In genomic region chr13:36000798-36001197, GRCm38 (mm10) we compare ENCODE assay signal across 23 mouse cellular contexts. TPM values are rescaled to one million over a fixed set of nuclear protein-coding genes. Genes with fewer than 3 reads are reported as not detected.
DNase-seq lines count a peak whose midpoint lies in the region; TF ChIP-seq lines count a peak whose summit lies in the region.
"Had no signal": no experiment of that assay in that cellular context is flagged by ENCODE, and none has a peak within 500 bp of the region (broad histone marks: within the 10 kb centered on the region; RNA-seq: fewer than 3 reads in every experiment).

No protein-coding gene starts in this region.

- TF ChIP-seq RAD21 in MEL (IDR thresholded peaks at IDR 0.05; ENCODE audit: low read depth, low read length): no peak

- DNase-seq in heart, adult 11 months: peak; percentile 76
- DNase-seq in heart, postnatal 4 days: no peak
- DNase-seq in MEL (ENCODE audit: low read depth, low spot score): no peak
- DNase-seq in yolk sac, embryonic 10.5 days (ENCODE audit: low spot score): peak; percentile 9
- no peak for DNase-seq in spleen, postnatal 4 days (ENCODE audit: low spot score in 2 of 2)
- DNase-seq in urinary bladder, postnatal 4 days (ENCODE audit: low spot score in 2 of 2): no peak
- DNase-seq: adrenal gland, adult 2 months; adrenal gland, adult 8-10 months; adrenal gland, postnatal 10 days; adrenal gland, postnatal 14 days; adrenal gland, postnatal 25 days; adrenal gland, postnatal 36 days; B cell, adult 2 months; cerebellum, adult 11 months; cerebellum, adult 11-12 months; cerebellum, adult 18-20 months; cerebellum, adult 2 months had no signal

- H3K4me3 ChIP-seq in MEL (ENCODE audit: control insufficient read depth in 1 of 2, insufficient read depth in 1 of 2, low read depth in 2 of 2, low read length in 2 of 2): no peak overlapping the region

- no peak for TF ChIP-seq EP300 in MEL (IDR thresholded peaks at IDR 0.05; ENCODE audit: low read depth in 1 of 2, low read length in 2 of 2)

- H3K9me3 ChIP-seq in MEL (replicated peaks; ENCODE audit: insufficient read depth, low read length): no peaks in the 10 kb centered on the region
- H3K9me3 ChIP-seq: G1E had no signal

- no peaks in the 10 kb centered on the region for H3K79me2 ChIP-seq in MEL (ENCODE audit: control insufficient read depth, insufficient read depth, low read length, poor library complexity)

- no peaks in the 10 kb centered on the region for H3K27me3 ChIP-seq in MEL (ENCODE audit: control insufficient read depth in 1 of 2, insufficient read depth in 2 of 2, low read length in 2 of 2)
- H3K27me3 ChIP-seq: CH12.LX, Patski had no signal

- TF ChIP-seq POLR2A in MEL (IDR thresholded peaks at IDR 0.05; ENCODE audit: control insufficient read depth in 1 of 2, insufficient read depth in 1 of 2, low read depth in 1 of 2, low read length in 2 of 2, poor library complexity in 1 of 2): no peak

- no peak overlapping the region for H3K9ac ChIP-seq in MEL (ENCODE audit: control insufficient read depth, low read depth, low read length, poor library complexity, severe bottlenecking)

- peaks cover 0 to 8% of the 10 kb centered on the region in 2 experiments; a peak in 2 of 4 replicates for H3K4me1 ChIP-seq in MEL (ENCODE audit: control insufficient read depth in 1 of 2, insufficient read depth in 2 of 2, low read length in 2 of 2)

- no peak for TF ChIP-seq CTCF in MEL (IDR thresholded peaks at IDR 0.05 in 2 of 3, conservative IDR thresholded peaks at IDR 0.05 in 1 of 3; ENCODE audit: control insufficient read depth in 1 of 3, insufficient read depth in 1 of 3, low read depth in 2 of 3, low read length in 3 of 3, poor library complexity in 1 of 3, severe bottlenecking in 1 of 3)

- peaks cover 0 to 4% of the 10 kb centered on the region in 2 experiments; a peak in 2 of 4 replicates for H3K36me3 ChIP-seq in MEL (ENCODE audit: control insufficient read depth in 1 of 2, insufficient read depth in 2 of 2, low read length in 2 of 2)

- no peak overlapping the region for H3K27ac ChIP-seq in MEL (ENCODE audit: control insufficient read depth, low read depth, low read length)

TF ChIP-seq in MEL, 35 proteins besides CTCF, POLR2A, EP300 and RAD21:
- TF ChIP-seq SIN3A (IDR thresholded peaks at IDR 0.05; ENCODE audit: low read length) (no peak), JUND (IDR thresholded peaks at IDR 0.05; ENCODE audit: low read depth, low read length) (no peak), E2F4 (IDR thresholded peaks at IDR 0.05; ENCODE audit: borderline replicate concordance, low read depth, low read length) (no peak), MEF2A (IDR thresholded peaks at IDR 0.05; ENCODE audit: extremely low read depth, insufficient replicate concordance, low read depth, low read length, poor library complexity, severe bottlenecking) (peak; percentile 49; the same call in 1 of the 2 replicates), GATA1 (IDR thresholded peaks at IDR 0.05; ENCODE audit: low read depth, low read length) (peak; percentile 29; the same call in 1 of the 2 replicates), MYC (IDR thresholded peaks at IDR 0.05; ENCODE audit: low read depth, low read length) (no peak), CHD2 (IDR thresholded peaks at IDR 0.05; ENCODE audit: low read length) (no peak)

RNA-seq across cellular contexts. Expression of gene Ppp1r3g, which starts 42.2 kb away (rescaled TPM):
- 1 to 10 TPM; 2.0 to 2.5 TPM for total RNA-seq in heart, postnatal 4 days (2021)
- total RNA-seq in MEL (2012; rRNA removed): not detected in 2 replicates
- polyA plus RNA-seq in MEL (2012; ENCODE audit: insufficient read depth in 1 of 2, insufficient read length in 2 of 2, low read depth in 1 of 2, low replicate concordance in 2 of 2, missing spikeins in 1 of 2): not detected
- total RNA-seq: CH12.LX had no signal
- polyA plus RNA-seq: activated CD4-positive, CD25-positive, alpha-beta regulatory T cell, adult 4 months; C2C12; CD4-positive, CD25-positive, alpha-beta regulatory T cell, adult 4 months; Patski had no signal

Comparison
In these comparisons a context has a peak if more than half of its experiments do, and no peak if none do; other contexts are left out.
1. DNase-seq: peak in heart, adult 11 months (single experiment) and yolk sac, embryonic 10.5 days (single experiment); none in heart, postnatal 4 days (single experiment), MEL (single experiment), spleen, postnatal 4 days (0 of 2) and urinary bladder, postnatal 4 days (0 of 2).